Mouse (Mus musculus): ENCODE measurements around the gene Vinac1. TPM values are rescaled to one million over a fixed set of nuclear protein-coding genes. Genes with fewer than 3 reads are reported as not detected.
"Not testable (repeated sequence)": the region's sequence is repeated elsewhere in the genome, so short reads cannot be mapped to it uniquely, and the experiment has no call there.

The Vinac1 gene
- total RNA-seq, 2 experiments from 2014 or later = 0.07 TPM; not detected in 1

GRCm38 (mm10) chr2:129038937-129039631 lies 8.9 kb downstream of the Vinac1 start:
- DNase-seq = no peak

- DNase-seq = no peak
Observed at GRCm38 (mm10) chr2:129038426-129038936, 9.5 kb downstream of the Vinac1 start.

GRCm38 (mm10) chr2:129035381-129035780 lies 12.6 kb downstream of the Vinac1 start:
- no peak for DNase-seq

GRCm38 (mm10) chr2:129024820-129025219 lies 23.2 kb downstream of the Vinac1 start:
- no peak for DNase-seq

- DNase-seq = no peak
Observed at GRCm38 (mm10) chr2:129020106-129020505, 27.9 kb downstream of the Vinac1 start.

- DNase-seq = not testable (repeated sequence)
Observed at GRCm38 (mm10) chr2:129008867-129009266, 39.1 kb downstream of the Vinac1 start.

GRCm38 (mm10) chr2:129006194-129006749 lies 41.7 kb downstream of the Vinac1 start:
- DNase-seq = no peak

- DNase-seq = no peak
Observed at GRCm38 (mm10) chr2:129004872-129005271, 43.1 kb downstream of the Vinac1 start.

GRCm38 (mm10) chr2:128984746-128985145 lies 63.2 kb downstream of the Vinac1 start:
- peak; percentile 14 to 26 for DNase-seq

GRCm38 (mm10) chr2:128975572-128975971 lies 72.4 kb downstream of the Vinac1 start:
- DNase-seq = no peak

Other genes with a start within 250 kb of the Vinac1 start
- 10 to 100 TPM; 34.7 to 36.1 TPM for gene Tmem87b, start 230.1 kb downstream of the Vinac1 start, total RNA-seq (2021)
- under 1 TPM; 0.72 to 0.91 TPM for gene Fbln7, start 185.2 kb downstream of the Vinac1 start, total RNA-seq (2021)
- gene Zc3h8, start 104.1 kb downstream of the Vinac1 start, total RNA-seq (2021) = 1 to 10 TPM; 5.8 to 6.0 TPM
- gene Zc3h6, start 80.8 kb downstream of the Vinac1 start, total RNA-seq (2021) = 10 to 100 TPM; 15.6 to 17.2 TPM
- gene Gm10762, start 80.4 kb downstream of the Vinac1 start, total RNA-seq (2021) = 1 to 10 TPM; 3.2 to 4.9 TPM
- gene Ttl, start 17.8 kb upstream of the Vinac1 start, total RNA-seq (2021) = 10 to 100 TPM; 32.2 to 33.4 TPM
- 10 to 100 TPM; 16.0 to 18.3 TPM for gene Polr1b, start 52.8 kb upstream of the Vinac1 start, total RNA-seq (2021)
- 10 to 100 TPM; 10.8 to 12.4 TPM for gene Chchd5, start 81.5 kb upstream of the Vinac1 start, total RNA-seq (2021)
- gene Slc20a1, start 150.6 kb upstream of the Vinac1 start, total RNA-seq (2021) = 100 to 1,000 TPM; 115 to 119 TPM
- gene Ckap2l, start 249.0 kb upstream of the Vinac1 start, total RNA-seq (2021) = under 1 TPM; 0.43 to 0.52 TPM

Measured in layer of hippocampus, postnatal 36 days (tissue).